Mouse (Mus musculus) testis, adult 2 months (tissue): ENCODE data around the gene St7.

Experiments used
- CTCF ChIP-seq: fragments of 200-500 bp; IDR thresholded peaks from 2 replicates; pipeline ENCODE4 v1.5.1; 2012; ENCODE audit warnings: low read depth, mild to moderate bottlenecking, inconsistent platforms, low read length, moderate library complexity; ENCODE audit not compliant: control insufficient read depth, insufficient read depth, insufficient replicate concordance
- POLR2A ChIP-seq: fragments of 200-500 bp; IDR thresholded peaks from 2 replicates; pipeline ENCODE4 v1.6.1; 2012; ENCODE audit warnings: low read depth, mild to moderate bottlenecking, inconsistent platforms, low read length, moderate library complexity; ENCODE audit not compliant: control insufficient read depth

DNA sequence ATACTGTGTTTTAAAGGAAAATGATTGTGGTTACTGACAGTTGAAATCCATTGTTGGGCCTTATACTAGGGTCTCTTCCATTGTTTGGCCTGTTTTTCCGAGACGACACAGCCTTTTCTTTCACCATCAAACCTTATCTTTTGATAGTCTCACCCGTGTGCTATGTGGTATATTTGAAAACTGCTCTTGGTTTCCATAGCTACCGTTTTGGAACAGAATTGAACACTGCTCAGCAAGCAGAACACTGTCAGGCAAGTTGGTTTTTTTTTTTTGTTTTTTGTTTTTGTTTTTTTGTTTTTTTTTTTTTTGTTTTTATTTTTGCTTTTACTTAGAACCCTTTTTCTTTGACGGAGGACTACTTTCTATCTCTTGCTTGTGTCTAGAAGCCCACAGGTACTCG, 58.2 kb downstream of the St7 start:
- TF ChIP-seq CTCF, result no peak
- TF ChIP-seq POLR2A, result no peak
